In genomic region chr16:51916820-51917219, GRCm38 (mm10) we compare ENCODE assay signal across 14 mouse cellular contexts.
DNase-seq lines count a peak whose midpoint lies in the region; ATAC-seq and TF ChIP-seq lines count a peak whose summit lies in the region.
"Had no signal": no experiment of that assay in that cellular context is flagged by ENCODE, and none has a peak within 500 bp of the region (broad histone marks: within the 10 kb centered on the region; RNA-seq: fewer than 3 reads in every experiment).

No protein-coding gene starts in this region.

- no peak for TF ChIP-seq EP300 in liver, postnatal 0 days (IDR thresholded peaks at IDR 0.05; ENCODE audit: low read depth)

- peak; percentile 78 for ATAC-seq in frontal cortex, adult (ENCODE audit: low TSS enrichment)
- ATAC-seq in midbrain, embryonic 12.5 days (ENCODE audit: low FRiP score, low read depth): no peak
- ATAC-seq in midbrain, embryonic 16.5 days: no peak
- ATAC-seq in midbrain, embryonic 14.5 days (ENCODE audit: low FRiP score, low TSS enrichment): peak; percentile 32; the same call in 1 of the 2 replicates
- ATAC-seq in liver, postnatal 0 days: no peak

- no peaks in the 10 kb centered on the region for H3K9me3 ChIP-seq in midbrain, embryonic 12.5 days
- no peaks in the 10 kb centered on the region for H3K9me3 ChIP-seq in midbrain, embryonic 16.5 days (replicated peaks; ENCODE audit: control insufficient read depth, low read length, poor library complexity, severe bottlenecking)
- H3K9me3 ChIP-seq in midbrain, embryonic 14.5 days (ENCODE audit: control insufficient read depth, low read length): no peaks in the 10 kb centered on the region
- no peaks in the 10 kb centered on the region for H3K9me3 ChIP-seq in liver, postnatal 0 days (ENCODE audit: low read length)
- H3K9me3 ChIP-seq: limb, embryonic 15.5 days; lung, embryonic 15.5 days; neural tube, embryonic 12.5 days had no signal

- H3K4me1 ChIP-seq in midbrain, embryonic 12.5 days: peaks cover 20% of the 10 kb centered on the region
- peaks cover 10% of the 10 kb centered on the region for H3K4me1 ChIP-seq in midbrain, embryonic 16.5 days (ENCODE audit: control insufficient read depth, insufficient read depth, low read length)
- H3K4me1 ChIP-seq in midbrain, embryonic 14.5 days (ENCODE audit: control insufficient read depth, insufficient read depth, low read length): peaks cover 19% of the 10 kb centered on the region
- no peaks in the 10 kb centered on the region for H3K4me1 ChIP-seq in liver, postnatal 0 days (ENCODE audit: insufficient read depth)
- H3K4me1 ChIP-seq: lung, embryonic 15.5 days had no signal

- TF ChIP-seq CTCF in liver, postnatal 0 days (IDR thresholded peaks at IDR 0.05; ENCODE audit: low read depth): no peak

- H3K36me3 ChIP-seq in midbrain, embryonic 12.5 days: no peaks in the 10 kb centered on the region
- no peaks in the 10 kb centered on the region for H3K36me3 ChIP-seq in midbrain, embryonic 16.5 days (ENCODE audit: control insufficient read depth, insufficient read depth, low read length)
- H3K36me3 ChIP-seq in midbrain, embryonic 14.5 days (ENCODE audit: control insufficient read depth, insufficient read depth, low read length): no peaks in the 10 kb centered on the region
- H3K36me3 ChIP-seq in liver, postnatal 0 days (replicated peaks; ENCODE audit: insufficient read depth, low read length): no peaks in the 10 kb centered on the region
- H3K36me3 ChIP-seq: limb, embryonic 15.5 days; lung, embryonic 15.5 days; neural tube, embryonic 12.5 days had no signal

- H3K9ac ChIP-seq in midbrain, embryonic 12.5 days (replicated peaks): no peak overlapping the region
- no peak overlapping the region for H3K9ac ChIP-seq in midbrain, embryonic 16.5 days (ENCODE audit: low read depth, low read length)
- no peak overlapping the region for H3K9ac ChIP-seq in midbrain, embryonic 14.5 days (replicated peaks; ENCODE audit: low read length)
- no peak overlapping the region for H3K9ac ChIP-seq in liver, postnatal 0 days (replicated peaks)
- H3K9ac ChIP-seq: limb, embryonic 15.5 days; lung, embryonic 15.5 days; neural tube, embryonic 12.5 days had no signal

- 52% methylated on average over 3 of the region's 3 CpGs for WGBS in midbrain, embryonic 12.5 days
- WGBS in midbrain, embryonic 16.5 days: 43% methylated on average over 3 of the region's 3 CpGs
- WGBS in midbrain, embryonic 14.5 days: 52% methylated on average over 3 of the region's 3 CpGs
- WGBS in liver, postnatal 0 days (ENCODE audit: insufficient replicate concordance): 58% methylated on average over 3 of the region's 3 CpGs

- no peak overlapping the region for H3K4me3 ChIP-seq in midbrain, embryonic 12.5 days
- H3K4me3 ChIP-seq in midbrain, embryonic 16.5 days (ENCODE audit: low read depth, low read length): no peak overlapping the region
- H3K4me3 ChIP-seq in midbrain, embryonic 14.5 days (replicated peaks; ENCODE audit: low read depth, low read length): no peak overlapping the region
- H3K4me3 ChIP-seq in liver, postnatal 0 days (ENCODE audit: low read depth, low read length): no peak overlapping the region
- H3K4me3 ChIP-seq: limb, embryonic 15.5 days; lung, embryonic 15.5 days; neural tube, embryonic 12.5 days had no signal

- DNase-seq in frontal cortex, postnatal 10 days (ENCODE audit: low spot score in 2 of 2): no peak
- peak; percentile 11 for DNase-seq in embryo, embryonic 11 days
- DNase-seq in midbrain, embryonic 14.5 days: peak; percentile 39
- DNase-seq in liver, postnatal 0 days: no peak
- DNase-seq: adrenal gland, postnatal 36 days; gastrocnemius, postnatal 14 days; kidney, adult 2 months; retina, postnatal 1 day had no signal

- peak overlapping the region; percentile 64 for H3K27ac ChIP-seq in midbrain, embryonic 12.5 days (replicated peaks)
- H3K27ac ChIP-seq in midbrain, embryonic 16.5 days (ENCODE audit: low read length): no peak overlapping the region
- 0 out of 2 replicates have a peak overlapping the region, but pooled peaks have one; percentile 66 for H3K27ac ChIP-seq in midbrain, embryonic 14.5 days (replicated peaks; ENCODE audit: low read depth, low read length)
- H3K27ac ChIP-seq in liver, postnatal 0 days (ENCODE audit: low read depth): no peak overlapping the region
- H3K27ac ChIP-seq: limb, embryonic 15.5 days; lung, embryonic 15.5 days; neural tube, embryonic 12.5 days had no signal

- H3K4me2 ChIP-seq in midbrain, embryonic 12.5 days (replicated peaks): no peak overlapping the region
- no peak overlapping the region for H3K4me2 ChIP-seq in midbrain, embryonic 16.5 days (ENCODE audit: low read length)
- H3K4me2 ChIP-seq in midbrain, embryonic 14.5 days (ENCODE audit: low read length): no peak overlapping the region
- H3K4me2 ChIP-seq in liver, postnatal 0 days (ENCODE audit: low read depth, low read length): no peak overlapping the region
- H3K4me2 ChIP-seq: limb, embryonic 15.5 days; lung, embryonic 15.5 days; neural tube, embryonic 12.5 days had no signal

- no peaks in the 10 kb centered on the region for H3K27me3 ChIP-seq in midbrain, embryonic 12.5 days
- H3K27me3 ChIP-seq in midbrain, embryonic 16.5 days (ENCODE audit: control insufficient read depth, insufficient read depth, low read depth, low read length): no peaks in the 10 kb centered on the region
- H3K27me3 ChIP-seq in midbrain, embryonic 14.5 days (ENCODE audit: control insufficient read depth, insufficient read depth, low read length): no peaks in the 10 kb centered on the region
- no peaks in the 10 kb centered on the region for H3K27me3 ChIP-seq in liver, postnatal 0 days (ENCODE audit: insufficient read depth, low read length)
- H3K27me3 ChIP-seq: limb, embryonic 15.5 days; lung, embryonic 15.5 days; neural tube, embryonic 12.5 days had no signal

Comparison
In these comparisons a context has a peak if more than half of its experiments do, and no peak if none do; other contexts are left out.
1. ATAC-seq: peak in frontal cortex, adult (single experiment) and midbrain, embryonic 14.5 days (single experiment); none in midbrain, embryonic 12.5 days (single experiment), midbrain, embryonic 16.5 days (single experiment) and liver, postnatal 0 days (single experiment).
2. H3K27ac ChIP-seq: peak in midbrain, embryonic 12.5 days (single experiment) and midbrain, embryonic 14.5 days (single experiment); none in midbrain, embryonic 16.5 days (single experiment) and liver, postnatal 0 days (single experiment).
3. DNase-seq: peak in embryo, embryonic 11 days (single experiment) and midbrain, embryonic 14.5 days (single experiment); none in frontal cortex, postnatal 10 days (0 of 2) and liver, postnatal 0 days (single experiment).